Mouse (Mus musculus) midbrain, embryonic 11.5 days (tissue): ENCODE data around the gene Clstn2. TPM values are rescaled to one million over a fixed set of nuclear protein-coding genes. Genes with fewer than 3 reads are reported as not detected.

Experiments used
- ATAC-seq: fragments of 200-750 bp; cut with Nextera tagmentation; 2 replicates; pipeline ENCODE4 v1.8.0; 2017; ENCODE audit warnings: moderate TSS enrichment, moderate library complexity; ENCODE audit not compliant: low FRiP score
- DNase-seq: peaks from one replicate; pipeline ENCODE4 v3.0.0; 2015; ENCODE audit warnings: low spot score; ENCODE audit errors: missing footprints
- H3K27ac ChIP-seq: fragments of 300-500 bp; sonication (generic); 2 replicates; pipeline ENCODE4 v1.5.1; 2014; ENCODE audit warnings: low read depth, low read length
- H3K27me3 ChIP-seq: fragments of 300-500 bp; sonication (generic); 2 replicates; pipeline ENCODE4 v1.6.1; 2014; ENCODE audit warnings: mild to moderate bottlenecking, low read length, moderate library complexity, mixed read lengths; ENCODE audit not compliant: control insufficient read depth, insufficient read depth
- H3K36me3 ChIP-seq: fragments of 300-500 bp; sonication (generic); 2 replicates; pipeline ENCODE4 v1.6.1; 2014; ENCODE audit warnings: mild to moderate bottlenecking, low read length, moderate library complexity, mixed read lengths; ENCODE audit not compliant: control insufficient read depth, insufficient read depth
- H3K4me1 ChIP-seq: fragments of 300-500 bp; sonication (generic); 2 replicates; pipeline ENCODE4 v1.6.1; 2014; ENCODE audit warnings: low read length; ENCODE audit not compliant: control insufficient read depth, insufficient read depth
- H3K4me2 ChIP-seq: fragments of 300-500 bp; sonication (generic); 2 replicates; pipeline ENCODE4 v1.6.1; 2014; ENCODE audit warnings: mild to moderate bottlenecking, moderate library complexity
- H3K4me3 ChIP-seq: fragments of 300-500 bp; sonication (generic); 2 replicates; pipeline ENCODE4 v1.5.1; 2014; ENCODE audit warnings: low read depth, low read length
- H3K9ac ChIP-seq: fragments of 300-500 bp; sonication (generic); 2 replicates; pipeline ENCODE4 v1.6.1; 2014; ENCODE audit warnings: low read length
- H3K9me3 ChIP-seq: fragments of 300-500 bp; sonication (generic); 2 replicates; pipeline ENCODE4 v1.6.1; 2016; ENCODE audit warnings: low read length; ENCODE audit not compliant: control insufficient read depth
- WGBS: fragments of 180-500 bp; shearing (Covaris S2); extraction: QIAGEN DNeasy Blood & Tissue Kit; methylation state at CpG from one replicate; pipeline ENCODE4 v1.1.7; 2014; 5-methylcytosine and 5-hydroxymethylcytosine counted together
- polyA plus RNA-seq: library from polyadenylated mRNA; unstranded; fragments of >200 nt; fragmentation: Nextera tagmentation; extraction: Ambion mirVana; gene quantifications from 2 replicates; pipeline ENCODE4 v1.2.1, GENCODE M21; 2014

Clstn2 gene
- polyA plus RNA-seq, 1 experiment from 2014 or later: 1.6 TPM

- no peak overlapping the region for H3K27ac ChIP-seq
- H3K4me3 ChIP-seq: no peak overlapping the region
- H3K9me3 ChIP-seq: no peaks in the 10 kb centered on the region
- no peak overlapping the region for H3K9ac ChIP-seq
- ATAC-seq (no peak), DNase-seq (no peak)
- no peaks in the 10 kb centered on the region for H3K36me3 ChIP-seq
- H3K27me3 ChIP-seq: no peaks in the 10 kb centered on the region
- no peaks in the 10 kb centered on the region for H3K4me1 ChIP-seq
- WGBS: 93% methylated on average over 8 of the region's 8 CpGs
- no peak overlapping the region for H3K4me2 ChIP-seq
Observed at GRCm38 (mm10) chr9:97957508-97957907, 75.5 kb downstream of the Clstn2 start.

GRCm38 (mm10) chr9:97956407-97957106, 76.4 kb downstream of the Clstn2 start:
- Histone ChIP-seq H3K27ac (no peak overlapping the region), H3K9ac (no peak overlapping the region), H3K4me2 (no peak overlapping the region), H3K9me3 (no peaks in the 10 kb centered on the region), H3K27me3 (no peaks in the 10 kb centered on the region), H3K4me1 (no peaks in the 10 kb centered on the region), H3K4me3 (no peak overlapping the region), H3K36me3 (no peaks in the 10 kb centered on the region)
- no peak for ATAC-seq
- DNase-seq: no peak
- WGBS: 93% methylated on average over 4 of the region's 4 CpGs

- H3K4me1 ChIP-seq: no peaks in the 10 kb centered on the region
- DNase-seq (no peak), ATAC-seq (no peak)
- H3K4me2 ChIP-seq: no peak overlapping the region
- no peak overlapping the region for H3K27ac ChIP-seq
- H3K9ac ChIP-seq: no peak overlapping the region
- no peak overlapping the region for H3K4me3 ChIP-seq
- H3K9me3 ChIP-seq: no peaks in the 10 kb centered on the region
- WGBS: 84% methylated on average over 8 of the region's 8 CpGs
- no peaks in the 10 kb centered on the region for H3K36me3 ChIP-seq
- H3K27me3 ChIP-seq: no peaks in the 10 kb centered on the region
Observed at GRCm38 (mm10) chr9:97953746-97954359, 79.1 kb downstream of the Clstn2 start.

GRCm38 (mm10) chr9:97950378-97951006, 82.5 kb downstream of the Clstn2 start:
- WGBS: 93% methylated on average over 6 of the region's 6 CpGs
- Histone ChIP-seq H3K27me3 (no peaks in the 10 kb centered on the region), H3K4me3 (no peak overlapping the region), H3K4me1 (no peaks in the 10 kb centered on the region), H3K9ac (no peak overlapping the region), H3K9me3 (no peaks in the 10 kb centered on the region), H3K27ac (no peak overlapping the region), H3K4me2 (no peak overlapping the region), H3K36me3 (no peaks in the 10 kb centered on the region)
- DNase-seq: no peak
- no peak for ATAC-seq

- Histone ChIP-seq H3K36me3 (no peaks in the 10 kb centered on the region), H3K4me2 (no peak overlapping the region), H3K4me3 (no peak overlapping the region), H3K27me3 (no peaks in the 10 kb centered on the region), H3K27ac (no peak overlapping the region), H3K9ac (no peak overlapping the region), H3K9me3 (no peaks in the 10 kb centered on the region), H3K4me1 (no peaks in the 10 kb centered on the region)
- 92% methylated on average over 4 of the region's 4 CpGs for WGBS
- no peak for DNase-seq
- no peak for ATAC-seq
Observed at GRCm38 (mm10) chr9:97919326-97919725, 113.7 kb downstream of the Clstn2 start.

- Histone ChIP-seq H3K27ac (no peak overlapping the region), H3K36me3 (no peaks in the 10 kb centered on the region), H3K27me3 (no peaks in the 10 kb centered on the region), H3K4me3 (no peak overlapping the region), H3K9ac (no peak overlapping the region), H3K4me2 (no peak overlapping the region), H3K4me1 (no peaks in the 10 kb centered on the region), H3K9me3 (no peaks in the 10 kb centered on the region)
- 91% methylated on average over 3 of the region's 3 CpGs for WGBS
- no peak for DNase-seq
- ATAC-seq: no peak
Observed at GRCm38 (mm10) chr9:97891415-97891814, 141.6 kb downstream of the Clstn2 start.

GRCm38 (mm10) chr9:97883336-97883735, 149.6 kb downstream of the Clstn2 start:
- Histone ChIP-seq H3K4me3 (no peak overlapping the region), H3K27ac (no peak overlapping the region), H3K36me3 (no peaks in the 10 kb centered on the region), H3K9me3 (no peaks in the 10 kb centered on the region), H3K27me3 (no peaks in the 10 kb centered on the region), H3K4me2 (no peak overlapping the region), H3K9ac (no peak overlapping the region), H3K4me1 (no peaks in the 10 kb centered on the region)
- DNase-seq (no peak), ATAC-seq (no peak)
- 90% methylated on average over 3 of the region's 3 CpGs for WGBS

- ATAC-seq: no peak
- no peaks in the 10 kb centered on the region for H3K4me1 ChIP-seq
- no peaks in the 10 kb centered on the region for H3K9me3 ChIP-seq
- no peak overlapping the region for H3K9ac ChIP-seq
- no peak overlapping the region for H3K4me2 ChIP-seq
- no peaks in the 10 kb centered on the region for H3K36me3 ChIP-seq
- H3K27ac ChIP-seq: no peak overlapping the region
- no peak for DNase-seq
- H3K27me3 ChIP-seq: no peaks in the 10 kb centered on the region
- 63% methylated on average over 8 of the region's 8 CpGs for WGBS
- H3K4me3 ChIP-seq: no peak overlapping the region
Observed at GRCm38 (mm10) chr9:97867013-97867700, 165.8 kb downstream of the Clstn2 start.

GRCm38 (mm10) chr9:97852859-97853258, 180.1 kb downstream of the Clstn2 start:
- no peaks in the 10 kb centered on the region for H3K36me3 ChIP-seq
- no peak for DNase-seq
- no peaks in the 10 kb centered on the region for H3K9me3 ChIP-seq
- H3K4me2 ChIP-seq: no peak overlapping the region
- no peaks in the 10 kb centered on the region for H3K27me3 ChIP-seq
- H3K27ac ChIP-seq: no peak overlapping the region
- no peak overlapping the region for H3K9ac ChIP-seq
- no peak for ATAC-seq
- no peaks in the 10 kb centered on the region for H3K4me1 ChIP-seq
- H3K4me3 ChIP-seq: no peak overlapping the region
